Mouse (Mus musculus) heart, adult 2 months (tissue): ENCODE measurements around the gene Cadps2.

Source experiments
- CTCF ChIP-seq: fragments of 200-600 bp; IDR thresholded peaks from 2 replicates; pipeline ENCODE4 v1.8.1; 2022; ENCODE audit warnings: antibody characterized with exemption, mild to moderate bottlenecking, moderate library complexity
- EP300 ChIP-seq: fragments of 200-500 bp; IDR thresholded peaks from 2 replicates; pipeline ENCODE4 v1.6.1; 2011; ENCODE audit warnings: low read depth, low read length, control low read depth; ENCODE audit not compliant: insufficient read depth

- TF ChIP-seq EP300 (no peak), CTCF (no peak)
Measured at GRCm38 (mm10) chr6:23634016-23634415, 205.2 kb downstream of the Cadps2 start.
